Mouse (Mus musculus): Measurements from ENCODE around the gene Rap1gap. TPM values are rescaled to one million over a fixed set of nuclear protein-coding genes. Genes with fewer than 3 reads are reported as not detected.

The Rap1gap gene
- polyA plus RNA-seq, 1 experiment from 2014 or later: 119 TPM

DNA sequence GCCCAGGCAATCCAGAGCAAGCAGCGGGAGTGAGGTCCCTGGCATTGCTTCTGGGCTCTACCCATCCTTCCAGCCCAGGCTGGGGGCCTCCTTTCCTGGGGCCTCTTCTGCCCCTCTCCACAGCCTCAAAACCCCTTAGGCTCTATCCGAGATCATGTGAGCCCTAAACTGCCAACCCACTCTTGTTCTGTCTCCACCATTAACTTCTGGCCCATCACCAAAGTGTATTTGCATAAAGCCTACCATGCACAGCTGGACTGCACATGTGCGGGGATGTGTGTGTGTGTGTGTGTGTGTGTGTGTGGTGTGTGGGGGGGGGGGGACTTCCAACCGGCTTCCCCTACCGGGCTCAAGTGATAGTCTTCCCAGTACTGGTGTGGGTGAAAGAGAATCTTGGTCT, 109.5 kb downstream of the Rap1gap start:
- Histone ChIP-seq H3K4me1 (ENCODE audit: control insufficient read depth, insufficient read depth, low read depth, low read length) (peaks cover 4% of the 10 kb centered on the region; the same call in 1 of the 2 replicates), H3K4me3 (ENCODE audit: low read length) (no peak overlapping the region), H3K9ac (ENCODE audit: low read depth, low read length) (no peak overlapping the region), H3K27ac (ENCODE audit: low read depth, low read length) (no peak overlapping the region), H3K4me2 (ENCODE audit: low read length) (no peak overlapping the region), H3K27me3 (replicated peaks; ENCODE audit: control insufficient read depth, insufficient read depth, low read length) (no peaks in the 10 kb centered on the region), H3K9me3 (ENCODE audit: control insufficient read depth, low read length) (no peaks in the 10 kb centered on the region), H3K36me3 (ENCODE audit: control insufficient read depth, insufficient read depth, low read length) (no peaks in the 10 kb centered on the region)
- WGBS: 50% methylated on average over 5 of the region's 5 CpGs
- ATAC-seq: no peak

GRCm38 (mm10) chr4:137774505-137774904, 110.0 kb downstream of the Rap1gap start:
- Histone ChIP-seq H3K9me3 (ENCODE audit: control insufficient read depth, low read length) (no peaks in the 10 kb centered on the region), H3K4me1 (ENCODE audit: control insufficient read depth, insufficient read depth, low read depth, low read length) (peaks cover 4% of the 10 kb centered on the region; the same call in 1 of the 2 replicates), H3K27ac (ENCODE audit: low read depth, low read length) (no peak overlapping the region), H3K4me3 (ENCODE audit: low read length) (no peak overlapping the region), H3K9ac (ENCODE audit: low read depth, low read length) (no peak overlapping the region), H3K27me3 (replicated peaks; ENCODE audit: control insufficient read depth, insufficient read depth, low read length) (no peaks in the 10 kb centered on the region), H3K4me2 (ENCODE audit: low read length) (no peak overlapping the region), H3K36me3 (ENCODE audit: control insufficient read depth, insufficient read depth, low read length) (no peaks in the 10 kb centered on the region)
- 81% methylated on average over 6 of the region's 6 CpGs for WGBS
- ATAC-seq: no peak

- no peak for ATAC-seq
- H3K4me3 ChIP-seq (ENCODE audit: low read length): no peak overlapping the region
- peaks cover 2% of the 10 kb centered on the region; the same call in 1 of the 2 replicates for H3K4me1 ChIP-seq (ENCODE audit: control insufficient read depth, insufficient read depth, low read depth, low read length)
- H3K27ac ChIP-seq (ENCODE audit: low read depth, low read length): no peak overlapping the region
- no peaks in the 10 kb centered on the region for H3K27me3 ChIP-seq (replicated peaks; ENCODE audit: control insufficient read depth, insufficient read depth, low read length)
- H3K9me3 ChIP-seq (ENCODE audit: control insufficient read depth, low read length): no peaks in the 10 kb centered on the region
- no peak overlapping the region for H3K4me2 ChIP-seq (ENCODE audit: low read length)
- no peaks in the 10 kb centered on the region for H3K36me3 ChIP-seq (ENCODE audit: control insufficient read depth, insufficient read depth, low read length)
- WGBS: 85% methylated on average over 4 of the region's 4 CpGs
- no peak overlapping the region for H3K9ac ChIP-seq (ENCODE audit: low read depth, low read length)
Observed at GRCm38 (mm10) chr4:137777866-137778265, 113.3 kb downstream of the Rap1gap start.

- H3K27me3 ChIP-seq (replicated peaks; ENCODE audit: control insufficient read depth, insufficient read depth, low read length): no peaks in the 10 kb centered on the region
- no peak overlapping the region for H3K9ac ChIP-seq (ENCODE audit: low read depth, low read length)
- H3K27ac ChIP-seq (ENCODE audit: low read depth, low read length): no peak overlapping the region; the same call in 1 of the 2 replicates
- no peak overlapping the region for H3K4me2 ChIP-seq (ENCODE audit: low read length)
- no peak overlapping the region for H3K4me3 ChIP-seq (ENCODE audit: low read length)
- H3K9me3 ChIP-seq (ENCODE audit: control insufficient read depth, low read length): no peaks in the 10 kb centered on the region
- no peaks in the 10 kb centered on the region for H3K36me3 ChIP-seq (ENCODE audit: control insufficient read depth, insufficient read depth, low read length)
- no peak for ATAC-seq
- WGBS: 69% methylated on average over 17 of the region's 17 CpGs
- H3K4me1 ChIP-seq (ENCODE audit: control insufficient read depth, insufficient read depth, low read depth, low read length): peaks cover 2% of the 10 kb centered on the region
Observed at GRCm38 (mm10) chr4:137778397-137779184, 114.1 kb downstream of the Rap1gap start.

Other genes starting within 250 kb of the Rap1gap start
- not detected in 2 replicates for gene Cela3b, start 234.2 kb upstream of the Rap1gap start, polyA plus RNA-seq (2015; fragmentation: Nextera tagmentation; extraction: Ambion mirVana)
- gene 1700013G24Rik, start 211.4 kb upstream of the Rap1gap start, polyA plus RNA-seq (2015; fragmentation: Nextera tagmentation; extraction: Ambion mirVana): not detected in 2 replicates
- 6.5 and 9.3 TPM in 2 replicates for gene Hspg2, start 196.0 kb upstream of the Rap1gap start, polyA plus RNA-seq (2015; fragmentation: Nextera tagmentation; extraction: Ambion mirVana)
- 0.57 and 0.99 TPM in 2 replicates for gene Ldlrad2, start 90.2 kb upstream of the Rap1gap start, polyA plus RNA-seq (2015; fragmentation: Nextera tagmentation; extraction: Ambion mirVana)
- gene Usp48, start 71.0 kb upstream of the Rap1gap start, polyA plus RNA-seq (2015; fragmentation: Nextera tagmentation; extraction: Ambion mirVana): 55.7 and 60.7 TPM in 2 replicates
- 16.9 and 18.0 TPM in 2 replicates for gene Alpl, start 131.7 kb downstream of the Rap1gap start, polyA plus RNA-seq (2015; fragmentation: Nextera tagmentation; extraction: Ambion mirVana)
- 18.5 and 29.8 TPM in 2 replicates for gene Ece1, start 197.5 kb downstream of the Rap1gap start, polyA plus RNA-seq (2015; fragmentation: Nextera tagmentation; extraction: Ambion mirVana)